ENCODE assay signal across 30 mouse cellular contexts in the genomic region with DNA sequence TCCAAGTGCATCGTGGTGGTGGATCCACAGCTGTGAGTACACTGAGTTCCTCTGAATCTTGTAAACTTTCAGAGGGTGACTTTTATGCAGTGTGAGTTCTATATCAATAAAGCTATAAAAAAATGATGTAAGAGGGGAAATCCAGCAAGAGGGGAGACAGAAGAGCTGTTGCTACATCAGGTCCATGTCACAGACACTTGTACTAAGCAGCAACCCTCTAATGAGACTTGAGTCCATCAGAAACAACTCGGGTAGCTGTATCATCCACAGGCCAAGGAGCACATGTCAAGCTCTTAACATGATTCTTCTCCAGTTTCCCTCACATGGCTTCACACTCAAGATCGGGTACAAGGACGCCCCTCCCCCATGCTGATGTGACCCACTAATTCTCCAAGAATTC. TPM values are rescaled to one million over a fixed set of nuclear protein-coding genes. Genes with fewer than 3 reads are reported as not detected.
"Had no signal": no experiment of that assay in that cellular context is flagged by ENCODE, and none has a peak within 500 bp of the region (broad histone marks: within the 10 kb centered on the region; RNA-seq: fewer than 3 reads in every experiment).

No protein-coding gene starts in this region.

- H3K4me2 ChIP-seq: limb, embryonic 12.5 days; limb, embryonic 13.5 days; limb, embryonic 15.5 days; liver, embryonic 11.5 days; liver, embryonic 12.5 days; liver, embryonic 13.5 days; liver, embryonic 15.5 days; lung, embryonic 15.5 days; midbrain, embryonic 11.5 days; midbrain, embryonic 12.5 days; midbrain, embryonic 13.5 days; midbrain, embryonic 15.5 days; neural tube, embryonic 12.5 days had no signal

- H3K9ac ChIP-seq: limb, embryonic 12.5 days; limb, embryonic 13.5 days; limb, embryonic 15.5 days; liver, embryonic 12.5 days; liver, embryonic 13.5 days; liver, embryonic 14.5 days; liver, embryonic 15.5 days; liver, postnatal 0 days; lung, embryonic 15.5 days; midbrain, embryonic 12.5 days; midbrain, embryonic 13.5 days; midbrain, embryonic 15.5 days; neural tube, embryonic 12.5 days had no signal

- H3K4me3 ChIP-seq: left cerebral cortex, adult 2 months; limb, embryonic 10.5 days; limb, embryonic 12.5 days; limb, embryonic 13.5 days; limb, embryonic 15.5 days; liver, embryonic 12.5 days; liver, embryonic 13.5 days; liver, embryonic 15.5 days; lung, embryonic 15.5 days; megakaryocyte, embryonic 14.5 days; midbrain, embryonic 10.5 days; midbrain, embryonic 12.5 days; midbrain, embryonic 13.5 days; midbrain, embryonic 15.5 days; myocyte; neural tube, embryonic 12.5 days had no signal

- H3K27ac ChIP-seq: left cerebral cortex, adult 2 months; limb, embryonic 10.5 days; limb, embryonic 12.5 days; limb, embryonic 13.5 days; limb, embryonic 15.5 days; liver, embryonic 12.5 days; liver, embryonic 13.5 days; liver, embryonic 14.5 days; liver, embryonic 15.5 days; lung, embryonic 15.5 days; macrophage; midbrain, embryonic 10.5 days; midbrain, embryonic 12.5 days; midbrain, embryonic 13.5 days; midbrain, embryonic 15.5 days; neural tube, embryonic 12.5 days had no signal

- H3K36me3 ChIP-seq: limb, embryonic 10.5 days; limb, embryonic 12.5 days; limb, embryonic 13.5 days; limb, embryonic 15.5 days; liver, embryonic 12.5 days; liver, embryonic 13.5 days; liver, embryonic 15.5 days; lung, embryonic 15.5 days; midbrain, embryonic 10.5 days; midbrain, embryonic 12.5 days; midbrain, embryonic 13.5 days; midbrain, embryonic 15.5 days; neural tube, embryonic 12.5 days had no signal

- H3K4me1 ChIP-seq: limb, embryonic 10.5 days; limb, embryonic 12.5 days; limb, embryonic 13.5 days; limb, embryonic 15.5 days; liver, embryonic 12.5 days; liver, embryonic 13.5 days; liver, embryonic 15.5 days; lung, embryonic 15.5 days; megakaryocyte, embryonic 14.5 days; midbrain, embryonic 10.5 days; midbrain, embryonic 12.5 days; midbrain, embryonic 13.5 days; midbrain, embryonic 15.5 days; neural tube, embryonic 12.5 days had no signal

- ATAC-seq: liver, embryonic 12.5 days; liver, postnatal 0 days; midbrain, embryonic 13.5 days; midbrain, embryonic 15.5 days; midbrain, embryonic 16.5 days had no signal

- H3K27me3 ChIP-seq: limb, embryonic 12.5 days; limb, embryonic 13.5 days; limb, embryonic 15.5 days; liver, embryonic 12.5 days; liver, embryonic 13.5 days; liver, embryonic 15.5 days; lung, embryonic 15.5 days; megakaryocyte, embryonic 14.5 days; midbrain, embryonic 12.5 days; midbrain, embryonic 13.5 days; midbrain, embryonic 15.5 days; neural tube, embryonic 12.5 days had no signal

- DNase-seq: left cerebral cortex, postnatal 4 days; liver; liver, embryonic 13.5 days; liver, postnatal 0 days; lung, adult 18-20 months; lung, adult 2 months; lung, postnatal 14 days; lung, postnatal 4 days; midbrain, embryonic 14.5 days had no signal

- H3K9me3 ChIP-seq: limb, embryonic 10.5 days; limb, embryonic 12.5 days; limb, embryonic 13.5 days; limb, embryonic 15.5 days; liver, embryonic 12.5 days; liver, embryonic 13.5 days; liver, embryonic 15.5 days; lung, embryonic 15.5 days; megakaryocyte, embryonic 14.5 days; midbrain, embryonic 10.5 days; midbrain, embryonic 12.5 days; midbrain, embryonic 13.5 days; midbrain, embryonic 15.5 days; neural tube, embryonic 12.5 days had no signal

RNA-seq across cellular contexts. Expression of a gene that starts 56.1 kb away (rescaled TPM):
- polyA plus RNA-seq: limb, embryonic 11.5 days; macrophage; midbrain, embryonic 11.5 days; midbrain, embryonic 12.5 days; midbrain, embryonic 13.5 days; midbrain, embryonic 14.5 days; midbrain, embryonic 15.5 days had no signal
